Mouse (Mus musculus): ENCODE measurements around the gene Sh3glb2. TPM values are rescaled to one million over a fixed set of nuclear protein-coding genes. Genes with fewer than 3 reads are reported as not detected.

Gene Sh3glb2
- total and polyA plus RNA-seq, 2 experiments from 2014 or later = 171 to 410 TPM

- Histone ChIP-seq H3K9me3 (ENCODE audit: low read length) (no peaks in the 10 kb centered on the region), H3K36me3 (ENCODE audit: insufficient read depth, low read length) (peaks cover 41% of the 10 kb centered on the region; the same call in 1 of the 2 replicates), H3K4me3 (ENCODE audit: low read length) (no peak overlapping the region), H3K4me2 (ENCODE audit: low read depth, low read length) (no peak overlapping the region), H3K4me1 (ENCODE audit: insufficient read depth, low read length) (no peaks in the 10 kb centered on the region; the same call in 1 of the 2 replicates), H3K27ac (no peak overlapping the region), H3K27me3 (ENCODE audit: insufficient read depth, low read length) (no peaks in the 10 kb centered on the region), H3K9ac (replicated peaks; ENCODE audit: low read length) (no peak overlapping the region)
- WGBS = 66% methylated on average over 9 of the region's 9 CpGs
- DNase-seq (ENCODE audit: low spot score) = peak; percentile 20
- no peak for ATAC-seq
- TF ChIP-seq CTCF (IDR thresholded peaks at IDR 0.05; ENCODE audit: low read depth) = no peak
Observed at GRCm38 (mm10) chr2:30402351-30402826, 43.3 kb upstream of the Sh3glb2 start.

GRCm38 (mm10) chr2:30401581-30401980 lies 42.4 kb upstream of the Sh3glb2 start:
- no peak for TF ChIP-seq CTCF (IDR thresholded peaks at IDR 0.05; ENCODE audit: low read depth)
- H3K27ac ChIP-seq = no peak overlapping the region
- no peak overlapping the region for H3K9ac ChIP-seq (replicated peaks; ENCODE audit: low read length)
- H3K4me1 ChIP-seq (ENCODE audit: insufficient read depth, low read length) = no peaks in the 10 kb centered on the region; the same call in 1 of the 2 replicates
- H3K4me3 ChIP-seq (ENCODE audit: low read length) = no peak overlapping the region
- no peaks in the 10 kb centered on the region for H3K9me3 ChIP-seq (ENCODE audit: low read length)
- DNase-seq (ENCODE audit: low spot score) = no peak
- peaks cover 42% of the 10 kb centered on the region for H3K36me3 ChIP-seq (ENCODE audit: insufficient read depth, low read length)
- 53% methylated on average over 1 of the region's 1 CpGs for WGBS
- no peaks in the 10 kb centered on the region for H3K27me3 ChIP-seq (ENCODE audit: insufficient read depth, low read length)
- no peak for ATAC-seq
- no peak overlapping the region for H3K4me2 ChIP-seq (ENCODE audit: low read depth, low read length)

- ATAC-seq = peak; percentile 54; the same call in 1 of the 2 replicates
Observed at GRCm38 (mm10) chr2:30399191-30400171, 40.3 kb upstream of the Sh3glb2 start.

GRCm38 (mm10) chr2:30397986-30398512 lies 38.9 kb upstream of the Sh3glb2 start:
- TF ChIP-seq CTCF (IDR thresholded peaks at IDR 0.05; ENCODE audit: low read depth) = no peak
- Histone ChIP-seq H3K9ac (replicated peaks; ENCODE audit: low read length) (no peak overlapping the region), H3K27ac (no peak overlapping the region), H3K9me3 (ENCODE audit: low read length) (no peaks in the 10 kb centered on the region), H3K36me3 (ENCODE audit: insufficient read depth, low read length) (peaks cover 31% of the 10 kb centered on the region), H3K4me2 (ENCODE audit: low read depth, low read length) (no peak overlapping the region), H3K4me1 (ENCODE audit: insufficient read depth, low read length) (peaks cover 8% of the 10 kb centered on the region; the same call in 1 of the 2 replicates), H3K27me3 (ENCODE audit: insufficient read depth, low read length) (no peaks in the 10 kb centered on the region), H3K4me3 (ENCODE audit: low read length) (no peak overlapping the region)
- ATAC-seq (no peak), DNase-seq (ENCODE audit: low spot score) (no peak)
- 67% methylated on average over 10 of the region's 10 CpGs for WGBS

More at GRCm38 (mm10) chr2:30399191-30400171, 40.3 kb upstream of the Sh3glb2 start:
- H3K27ac ChIP-seq = peak overlapping the region; percentile 74
- H3K4me2 ChIP-seq (ENCODE audit: low read depth, low read length) = no peak overlapping the region
- WGBS = 14% methylated on average over 20 of the region's 20 CpGs
- H3K27me3 ChIP-seq (ENCODE audit: insufficient read depth, low read length) = no peaks in the 10 kb centered on the region
- H3K4me3 ChIP-seq (ENCODE audit: low read length) = no peak overlapping the region
- peak overlapping the region; percentile 6; the same call in 1 of the 2 replicates for H3K9ac ChIP-seq (replicated peaks; ENCODE audit: low read length)
- no peaks in the 10 kb centered on the region; the same call in 1 of the 2 replicates for H3K4me1 ChIP-seq (ENCODE audit: insufficient read depth, low read length)
- peaks cover 32% of the 10 kb centered on the region for H3K36me3 ChIP-seq (ENCODE audit: insufficient read depth, low read length)
- 0 out of 2 replicates have a peak, but pooled peaks have one; percentile 4 for TF ChIP-seq CTCF (IDR thresholded peaks at IDR 0.05; ENCODE audit: low read depth)
- no peaks in the 10 kb centered on the region for H3K9me3 ChIP-seq (ENCODE audit: low read length)
- peak; percentile 36 for DNase-seq (ENCODE audit: low spot score)

- Histone ChIP-seq H3K27me3 (ENCODE audit: insufficient read depth, low read length) (no peaks in the 10 kb centered on the region), H3K4me2 (ENCODE audit: low read depth, low read length) (no peak overlapping the region), H3K4me1 (ENCODE audit: insufficient read depth, low read length) (0 out of 2 replicates have a peak, but pooled peaks cover 8% of the 10 kb centered on the region), H3K4me3 (ENCODE audit: low read length) (no peak overlapping the region), H3K36me3 (ENCODE audit: insufficient read depth, low read length) (peaks cover 23% of the 10 kb centered on the region), H3K9me3 (ENCODE audit: low read length) (no peaks in the 10 kb centered on the region), H3K27ac (no peak overlapping the region), H3K9ac (replicated peaks; ENCODE audit: low read length) (no peak overlapping the region)
- DNase-seq (ENCODE audit: low spot score) (no peak), ATAC-seq (no peak)
- WGBS = 87% methylated on average over 7 of the region's 7 CpGs
- no peak for TF ChIP-seq CTCF (IDR thresholded peaks at IDR 0.05; ENCODE audit: low read depth)
Observed at GRCm38 (mm10) chr2:30396246-30396645, 37.1 kb upstream of the Sh3glb2 start.

- peaks cover 23% of the 10 kb centered on the region for H3K36me3 ChIP-seq (ENCODE audit: insufficient read depth, low read length)
- no peak for ATAC-seq
Observed at GRCm38 (mm10) chr2:30395757-30396156, 36.6 kb upstream of the Sh3glb2 start.

More at GRCm38 (mm10) chr2:30395757-30396156, 36.6 kb upstream of the Sh3glb2 start:
- Histone ChIP-seq H3K9me3 (ENCODE audit: low read length) (no peaks in the 10 kb centered on the region), H3K27me3 (ENCODE audit: insufficient read depth, low read length) (no peaks in the 10 kb centered on the region), H3K4me1 (ENCODE audit: insufficient read depth, low read length) (0 out of 2 replicates have a peak, but pooled peaks cover 8% of the 10 kb centered on the region), H3K4me2 (ENCODE audit: low read depth, low read length) (no peak overlapping the region), H3K27ac (no peak overlapping the region), H3K9ac (replicated peaks; ENCODE audit: low read length) (no peak overlapping the region), H3K4me3 (ENCODE audit: low read length) (no peak overlapping the region)
- 92% methylated on average over 7 of the region's 7 CpGs for WGBS
- no peak for TF ChIP-seq CTCF (IDR thresholded peaks at IDR 0.05; ENCODE audit: low read depth)
- DNase-seq (ENCODE audit: low spot score) = no peak

Data from hindbrain, postnatal 0 days (tissue).